Mouse (Mus musculus): Measurements from ENCODE around the gene Fbxw8.

DNA sequence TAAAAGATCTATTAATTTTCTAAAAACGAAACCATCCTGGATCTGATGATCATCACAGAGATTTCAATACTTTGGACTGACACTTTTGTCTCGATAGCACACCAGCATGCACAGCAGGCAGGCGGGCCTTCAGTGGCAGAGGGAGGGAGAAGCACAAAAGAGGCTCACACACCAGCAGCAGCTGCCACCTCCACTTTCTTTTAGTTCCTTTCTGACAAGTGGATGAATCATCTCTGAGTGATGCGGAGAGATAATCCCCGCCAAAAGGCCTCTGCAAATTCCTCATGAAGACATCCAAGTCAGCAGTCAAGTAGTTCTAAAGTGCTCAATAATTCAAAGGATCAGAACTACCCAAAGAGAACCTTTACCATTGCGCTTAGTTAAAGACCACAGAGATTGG lies 75.9 kb downstream of the Fbxw8 start:
- TF ChIP-seq CTCF (IDR thresholded peaks at IDR 0.05; ENCODE audit: low read depth, low read length) (no peak), POLR2A (IDR thresholded peaks at IDR 0.05; ENCODE audit: extremely low read depth, insufficient read depth, low read length) (no peak)
